Mouse (Mus musculus): Measurements from ENCODE around the gene Kdm7a.

GRCm38 (mm10) chr6:39243511-39243961, 36.9 kb upstream of the Kdm7a start:
- TF ChIP-seq CTCF (IDR thresholded peaks at IDR 0.05; ENCODE audit: extremely low read depth, insufficient read length, insufficient replicate concordance, low read depth, low read length), result no peak
- TF ChIP-seq POLR2A (IDR thresholded peaks at IDR 0.05; ENCODE audit: low read depth, low read length), result no peak
